Mouse (Mus musculus) midbrain, embryonic 11.5 days (tissue): ENCODE measurements around the gene Angptl6. TPM values are rescaled to one million over a fixed set of nuclear protein-coding genes. Genes with fewer than 3 reads are reported as not detected.
A peak's percentile ranks its signal among the peaks of the same experiment; 100 is the strongest.

Experiments
- ATAC-seq: fragments of 200-750 bp; cut with Nextera tagmentation; 2 replicates; pipeline ENCODE4 v1.8.0; 2017; ENCODE audit warnings: moderate TSS enrichment, moderate library complexity; ENCODE audit not compliant: low FRiP score
- DNase-seq: peaks from one replicate; pipeline ENCODE4 v3.0.0; 2015; ENCODE audit warnings: low spot score; ENCODE audit errors: missing footprints
- H3K27ac ChIP-seq: fragments of 300-500 bp; sonication (generic); 2 replicates; pipeline ENCODE4 v1.5.1; 2014; ENCODE audit warnings: low read depth, low read length
- H3K27me3 ChIP-seq: fragments of 300-500 bp; sonication (generic); 2 replicates; pipeline ENCODE4 v1.6.1; 2014; ENCODE audit warnings: mild to moderate bottlenecking, low read length, moderate library complexity, mixed read lengths; ENCODE audit not compliant: control insufficient read depth, insufficient read depth
- H3K36me3 ChIP-seq: fragments of 300-500 bp; sonication (generic); 2 replicates; pipeline ENCODE4 v1.6.1; 2014; ENCODE audit warnings: mild to moderate bottlenecking, low read length, moderate library complexity, mixed read lengths; ENCODE audit not compliant: control insufficient read depth, insufficient read depth
- H3K4me1 ChIP-seq: fragments of 300-500 bp; sonication (generic); 2 replicates; pipeline ENCODE4 v1.6.1; 2014; ENCODE audit warnings: low read length; ENCODE audit not compliant: control insufficient read depth, insufficient read depth
- H3K4me2 ChIP-seq: fragments of 300-500 bp; sonication (generic); 2 replicates; pipeline ENCODE4 v1.6.1; 2014; ENCODE audit warnings: mild to moderate bottlenecking, moderate library complexity
- H3K4me3 ChIP-seq: fragments of 300-500 bp; sonication (generic); 2 replicates; pipeline ENCODE4 v1.5.1; 2014; ENCODE audit warnings: low read depth, low read length
- H3K9ac ChIP-seq: fragments of 300-500 bp; sonication (generic); 2 replicates; pipeline ENCODE4 v1.6.1; 2014; ENCODE audit warnings: low read length
- H3K9me3 ChIP-seq: fragments of 300-500 bp; sonication (generic); 2 replicates; pipeline ENCODE4 v1.6.1; 2016; ENCODE audit warnings: low read length; ENCODE audit not compliant: control insufficient read depth
- WGBS: fragments of 180-500 bp; shearing (Covaris S2); extraction: QIAGEN DNeasy Blood & Tissue Kit; methylation state at CpG from one replicate; pipeline ENCODE4 v1.1.7; 2014; 5-methylcytosine and 5-hydroxymethylcytosine counted together
- polyA plus RNA-seq: library from polyadenylated mRNA; unstranded; fragments of >200 nt; fragmentation: Nextera tagmentation; extraction: Ambion mirVana; gene quantifications from 2 replicates; pipeline ENCODE4 v1.2.1, GENCODE M21; 2014

Gene Angptl6
- polyA plus RNA-seq, 1 experiment from 2014 or later: 6.1 TPM

GRCm38 (mm10) chr9:20888386-20888765 is 8.8 kb upstream of the Angptl6 start:
- peak overlapping the region; percentile 90 for H3K4me3 ChIP-seq
- DNase-seq: peak; percentile 95

DNA sequence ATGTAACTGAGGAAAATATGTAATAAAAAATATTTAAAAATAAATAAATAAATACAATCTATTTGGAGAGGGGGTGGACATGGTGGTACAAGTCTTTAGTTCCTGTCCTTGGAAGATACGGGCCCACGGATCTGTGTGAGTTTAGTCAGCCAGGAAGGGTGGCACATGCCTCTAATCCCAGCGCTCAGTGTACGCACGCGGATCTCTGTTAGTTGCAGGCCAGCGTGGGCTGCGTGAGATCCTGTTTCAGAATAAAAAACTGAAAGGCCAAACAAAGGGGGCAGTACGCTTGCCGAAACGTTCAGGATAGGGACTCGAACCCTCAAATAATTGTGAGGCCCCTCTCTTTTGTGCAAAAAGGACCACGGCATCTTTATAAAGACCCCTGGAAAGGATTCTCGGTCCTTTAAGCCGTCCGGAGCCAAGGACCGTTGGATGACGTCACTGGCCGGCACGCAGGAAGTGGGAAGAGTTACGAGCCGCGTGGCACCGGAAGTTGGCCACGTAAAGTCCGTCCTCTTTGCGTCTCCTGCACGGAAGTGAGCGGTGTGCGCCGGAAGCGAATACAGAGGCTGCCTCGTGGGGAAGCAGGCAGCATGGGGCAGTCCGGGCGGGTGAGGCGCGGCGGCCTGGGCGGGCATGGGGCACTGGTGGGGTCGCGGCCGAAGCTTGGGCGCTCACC is 8.3 kb upstream of the Angptl6 start, which contains the start of gene Ppan:
Ppan (plus strand) TSS at position 472 of the 682 bp plus-strand sequence.
- Histone ChIP-seq H3K4me3 (peak within 1 kb of the TSS; percentile 90), H3K4me1 (peaks cover 4% of the 10 kb centered on the region; the same call in 1 of the 2 replicates), H3K9ac (peak within 1 kb of the TSS; percentile 91), H3K9me3 (no peaks in the 10 kb centered on the region), H3K4me2 (peak within 1 kb of the TSS; percentile 68), H3K27me3 (no peaks in the 10 kb centered on the region), H3K27ac (peak within 1 kb of the TSS; percentile 70), H3K36me3 (peaks cover 20% of the 10 kb centered on the region)
- WGBS: under 1% methylated on average over 42 of the region's 43 CpGs
- ATAC-seq (peak; percentile 95), DNase-seq (peak; percentile 99)

More at GRCm38 (mm10) chr9:20888386-20888765, 8.8 kb upstream of the Angptl6 start:
- Histone ChIP-seq H3K9ac (peak overlapping the region; percentile 91), H3K4me2 (peak overlapping the region; percentile 68), H3K4me1 (peaks cover 4% of the 10 kb centered on the region; the same call in 1 of the 2 replicates), H3K27me3 (no peaks in the 10 kb centered on the region), H3K27ac (no peak overlapping the region; the same call in 1 of the 2 replicates), H3K9me3 (no peaks in the 10 kb centered on the region), H3K36me3 (peaks cover 20% of the 10 kb centered on the region)
- under 1% methylated on average over 30 of the region's 30 CpGs for WGBS
- no peak; the same call in 1 of the 2 replicates for ATAC-seq

- Histone ChIP-seq H3K4me2 (peak overlapping the region; percentile 68; the same call in 1 of the 2 replicates), H3K27me3 (no peaks in the 10 kb centered on the region), H3K4me1 (peaks cover 4% of the 10 kb centered on the region; the same call in 1 of the 2 replicates), H3K4me3 (no peak overlapping the region), H3K27ac (no peak overlapping the region; the same call in 1 of the 2 replicates), H3K36me3 (peaks cover 20% of the 10 kb centered on the region), H3K9me3 (no peaks in the 10 kb centered on the region), H3K9ac (no peak overlapping the region)
- WGBS: 90% methylated on average over 6 of the region's 6 CpGs
- DNase-seq (no peak), ATAC-seq (no peak)
These were observed 7.7 kb upstream of the Angptl6 start for GRCm38 (mm10) chr9:20887191-20887590.

DNA sequence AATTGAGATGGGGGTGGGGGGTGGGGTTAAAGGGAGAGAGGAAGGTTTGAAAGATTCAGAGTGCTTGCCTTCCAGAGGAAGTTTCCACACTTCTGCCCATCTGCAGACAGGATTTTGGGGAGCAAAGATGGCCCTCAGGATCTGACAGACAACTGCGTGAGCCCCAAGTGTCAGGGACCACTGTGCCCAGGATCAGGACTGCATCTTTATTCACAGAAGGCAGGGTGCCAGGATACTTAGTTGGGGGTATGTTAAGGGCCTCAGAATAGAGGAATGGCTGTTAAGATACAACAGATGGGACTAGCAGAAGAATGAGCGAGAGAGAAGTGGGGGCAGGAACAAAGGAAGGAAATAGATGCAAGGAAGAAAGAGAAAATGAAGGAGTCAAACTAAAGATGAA is 7.0 kb upstream of the Angptl6 start:
- H3K9ac ChIP-seq: no peak overlapping the region
- no peaks in the 10 kb centered on the region for H3K27me3 ChIP-seq
- no peak for ATAC-seq
- H3K4me3 ChIP-seq: no peak overlapping the region
- no peak for DNase-seq
- peaks cover 17% of the 10 kb centered on the region for H3K36me3 ChIP-seq
- H3K4me1 ChIP-seq: peaks cover 4% of the 10 kb centered on the region; the same call in 1 of the 2 replicates
- 97% methylated on average over 2 of the region's 2 CpGs for WGBS
- no peak overlapping the region for H3K27ac ChIP-seq
- no peaks in the 10 kb centered on the region for H3K9me3 ChIP-seq
- no peak overlapping the region for H3K4me2 ChIP-seq

- no peaks in the 10 kb centered on the region for H3K36me3 ChIP-seq
- H3K4me1 ChIP-seq: peaks cover 5% of the 10 kb centered on the region
- H3K27me3 ChIP-seq: no peaks in the 10 kb centered on the region
- H3K27ac ChIP-seq: peak overlapping the region; percentile 79
- H3K4me3 ChIP-seq: peak overlapping the region; percentile 40
- no peaks in the 10 kb centered on the region for H3K9me3 ChIP-seq
- DNase-seq: no peak
- peak; percentile 2; the same call in 1 of the 2 replicates for ATAC-seq
- WGBS: 28% methylated on average over 10 of the region's 10 CpGs
- H3K4me2 ChIP-seq: peak overlapping the region; percentile 61
- peak overlapping the region; percentile 82 for H3K9ac ChIP-seq
These were observed 839 bp downstream of the Angptl6 start for GRCm38 (mm10) chr9:20878710-20879065.

GRCm38 (mm10) chr9:20878041-20878709 is 1.4 kb downstream of the Angptl6 start:
- WGBS: under 1% methylated on average over 69 of the region's 69 CpGs

DNA sequence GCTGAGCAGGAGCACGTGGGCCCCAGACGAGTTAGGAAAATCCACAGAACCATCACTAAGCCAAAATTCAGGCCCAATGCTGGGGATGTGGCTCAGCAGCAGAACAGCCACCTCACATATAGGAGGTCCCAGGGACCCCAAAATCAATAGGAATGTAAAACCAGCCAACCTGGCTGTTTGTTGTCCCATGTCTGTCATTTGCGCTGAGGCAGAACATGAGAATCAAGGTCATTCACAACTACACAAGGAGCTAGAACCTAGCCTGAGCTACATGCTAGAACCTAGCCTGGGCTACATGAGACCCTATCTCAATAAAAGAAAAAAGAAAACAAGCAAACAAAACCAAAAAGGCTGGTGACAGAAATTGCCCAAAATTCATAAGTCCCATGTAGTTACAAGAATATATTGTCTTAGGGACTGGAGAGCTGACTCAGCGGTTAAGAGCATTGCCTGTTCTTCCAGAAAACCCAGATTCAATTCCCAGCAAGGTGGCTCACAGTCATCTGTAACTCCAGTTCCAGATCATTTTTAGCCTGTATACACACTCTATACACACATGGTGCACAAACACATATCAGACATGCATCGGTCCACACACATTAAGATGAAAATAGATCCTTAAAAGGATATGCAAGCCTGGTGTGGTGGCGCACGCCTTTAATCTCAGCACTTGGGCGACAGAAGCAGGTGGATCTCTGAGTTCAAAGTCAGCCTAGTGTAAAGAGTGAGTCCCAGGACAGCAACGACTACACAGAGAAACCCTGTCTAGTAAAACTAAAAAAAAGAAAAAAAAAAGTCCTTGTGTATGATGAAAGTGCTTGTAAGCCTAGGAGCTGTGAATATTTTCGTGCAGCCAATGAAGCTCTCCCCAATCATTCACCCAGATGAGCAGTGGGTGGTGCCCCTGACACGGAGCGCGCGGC is 2.1 kb downstream of the Angptl6 start:
- Histone ChIP-seq H3K27ac (no peak overlapping the region), H3K4me2 (peak overlapping the region; percentile 45), H3K4me1 (peaks cover 5% of the 10 kb centered on the region), H3K27me3 (no peaks in the 10 kb centered on the region), H3K9ac (peak overlapping the region; percentile 59), H3K36me3 (no peaks in the 10 kb centered on the region), H3K9me3 (no peaks in the 10 kb centered on the region), H3K4me3 (peak overlapping the region; percentile 40)
- 36% methylated on average over 14 of the region's 14 CpGs for WGBS
- ATAC-seq: no peak; the same call in 1 of the 2 replicates
- peak; percentile 70 for DNase-seq

More at GRCm38 (mm10) chr9:20878041-20878709, 1.4 kb downstream of the Angptl6 start:
- Histone ChIP-seq H3K4me2 (peak overlapping the region; percentile 61), H3K9me3 (no peaks in the 10 kb centered on the region), H3K27me3 (no peaks in the 10 kb centered on the region), H3K4me1 (peaks cover 5% of the 10 kb centered on the region), H3K9ac (peak overlapping the region; percentile 82), H3K36me3 (no peaks in the 10 kb centered on the region), H3K4me3 (peak overlapping the region; percentile 40), H3K27ac (peak overlapping the region; percentile 79)
- ATAC-seq (peak; percentile 95), DNase-seq (peak; percentile 100)

DNA sequence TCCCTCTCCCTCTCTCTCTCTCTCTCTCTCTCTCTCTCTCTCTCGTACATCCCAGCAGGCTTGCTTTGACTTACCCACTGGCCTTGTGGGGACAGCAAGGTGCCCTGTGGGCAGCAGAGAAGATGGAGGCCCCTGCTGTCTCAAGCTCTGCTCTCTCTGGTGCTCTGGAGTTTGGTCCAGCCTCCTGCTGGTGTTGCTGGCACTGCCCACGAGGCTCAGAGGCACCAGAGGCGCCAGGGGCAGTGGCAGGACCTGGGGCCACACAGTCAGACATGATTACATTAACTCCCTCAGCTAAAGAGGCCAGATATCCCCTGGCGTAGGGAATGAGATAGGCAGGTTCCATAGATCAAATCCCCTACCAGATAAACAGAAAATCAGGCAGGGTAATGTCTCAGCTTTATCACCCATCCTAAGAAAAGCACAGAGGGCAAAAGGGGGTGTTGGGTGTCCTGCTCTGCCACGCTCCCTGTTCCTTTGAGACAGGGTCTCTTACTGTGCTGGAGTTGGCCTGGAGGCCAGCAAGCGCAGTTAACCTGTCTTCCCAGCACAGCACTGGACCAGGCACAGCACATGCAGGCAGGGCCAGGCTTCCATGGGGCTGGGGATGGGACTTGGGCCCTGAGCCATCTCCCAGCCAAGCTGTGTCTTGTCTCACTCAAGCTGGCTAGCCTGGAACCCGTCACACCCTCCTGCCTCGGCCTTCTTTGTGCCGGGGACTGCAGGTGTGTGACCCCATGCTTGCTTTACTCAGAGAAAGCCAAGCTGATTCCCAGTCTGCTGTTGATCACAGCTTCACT is 3.0 kb downstream of the Angptl6 start:
- H3K4me1 ChIP-seq: peaks cover 5% of the 10 kb centered on the region
- no peaks in the 10 kb centered on the region for H3K9me3 ChIP-seq
- H3K27ac ChIP-seq: no peak overlapping the region
- no peaks in the 10 kb centered on the region for H3K27me3 ChIP-seq
- DNase-seq (peak; percentile 47), ATAC-seq (no peak)
- H3K4me2 ChIP-seq: no peak overlapping the region
- no peak overlapping the region for H3K4me3 ChIP-seq
- H3K9ac ChIP-seq: no peak overlapping the region
- no peaks in the 10 kb centered on the region for H3K36me3 ChIP-seq
- 70% methylated on average over 9 of the region's 9 CpGs for WGBS
